Mouse (Mus musculus): Measurements from ENCODE around the gene L2hgdh. TPM values are rescaled to one million over a fixed set of nuclear protein-coding genes. Genes with fewer than 3 reads are reported as not detected.

L2hgdh gene
- polyA plus RNA-seq (2016; fragmentation: Nextera tagmentation; extraction: Ambion mirVana), result 12.0 and 12.8 TPM in 2 replicates

GRCm38 (mm10) chr12:69724711-69725460 lies at the start of gene L2hgdh, which contains the start of gene Atp5s:
Gene L2hgdh, minus strand, starts transcription at chr12:69724873.
Gene Atp5s, plus strand, starts transcription at chr12:69724950.
- WGBS, result under 1% methylated on average over 60 of the region's 60 CpGs
- ATAC-seq (ENCODE audit: low FRiP score, low read depth), result peak; percentile 98
- Histone ChIP-seq H3K4me2 (replicated peaks) (peak within 1 kb of the TSS; percentile 92), H3K4me3 (peak within 1 kb of the TSS; percentile 68), H3K27ac (peak within 1 kb of the TSS; percentile 50; the same call in 1 of the 2 replicates), H3K4me1 (peaks cover 14% of the 10 kb centered on the region), H3K9me3 (peaks cover 1% of the 10 kb centered on the region; the same call in 1 of the 2 replicates), H3K36me3 (peaks cover 1% of the 10 kb centered on the region), H3K27me3 (replicated peaks) (no peaks in the 10 kb centered on the region), H3K9ac (peak within 1 kb of the TSS; percentile 69)

GRCm38 (mm10) chr12:69768841-69769240 lies 44.2 kb upstream of the L2hgdh start:
- H3K9me3 ChIP-seq, result no peaks in the 10 kb centered on the region
- H3K9ac ChIP-seq, result no peak overlapping the region
- no peaks in the 10 kb centered on the region for H3K27me3 ChIP-seq (replicated peaks)
- H3K27ac ChIP-seq, result no peak overlapping the region
- no peak overlapping the region for H3K4me2 ChIP-seq (replicated peaks)
- WGBS, result 88% methylated on average over 2 of the region's 2 CpGs
- no peaks in the 10 kb centered on the region for H3K36me3 ChIP-seq
- peaks cover 22% of the 10 kb centered on the region for H3K4me1 ChIP-seq
- ATAC-seq (ENCODE audit: low FRiP score, low read depth), result no peak
- no peak overlapping the region for H3K4me3 ChIP-seq

- H3K4me3 ChIP-seq, result no peak overlapping the region
- WGBS, result 50% methylated on average over 9 of the region's 9 CpGs
- no peaks in the 10 kb centered on the region for H3K27me3 ChIP-seq (replicated peaks)
- no peaks in the 10 kb centered on the region for H3K36me3 ChIP-seq
- H3K27ac ChIP-seq, result no peak overlapping the region
- no peaks in the 10 kb centered on the region for H3K9me3 ChIP-seq
- H3K9ac ChIP-seq, result no peak overlapping the region
- H3K4me2 ChIP-seq (replicated peaks), result no peak overlapping the region
- H3K4me1 ChIP-seq, result peaks cover 22% of the 10 kb centered on the region
- ATAC-seq (ENCODE audit: low FRiP score, low read depth), result 0 out of 2 replicates have a peak, but pooled peaks have one; percentile 57
These were observed 43.0 kb upstream of the L2hgdh start for GRCm38 (mm10) chr12:69767476-69768258.

- Histone ChIP-seq H3K9ac (no peak overlapping the region), H3K4me2 (replicated peaks) (no peak overlapping the region), H3K4me3 (no peak overlapping the region), H3K27me3 (replicated peaks) (no peaks in the 10 kb centered on the region), H3K27ac (no peak overlapping the region), H3K4me1 (peaks cover 22% of the 10 kb centered on the region), H3K9me3 (no peaks in the 10 kb centered on the region), H3K36me3 (no peaks in the 10 kb centered on the region)
- WGBS, result 69% methylated on average over 10 of the region's 10 CpGs
- ATAC-seq (ENCODE audit: low FRiP score, low read depth), result no peak
These were observed 41.7 kb upstream of the L2hgdh start for GRCm38 (mm10) chr12:69766185-69766904.

GRCm38 (mm10) chr12:69765543-69765942 lies 40.9 kb upstream of the L2hgdh start:
- ATAC-seq (ENCODE audit: low FRiP score, low read depth), result peak; percentile 6; the same call in 1 of the 2 replicates
- H3K27me3 ChIP-seq (replicated peaks), result no peaks in the 10 kb centered on the region
- H3K9ac ChIP-seq, result no peak overlapping the region
- H3K9me3 ChIP-seq, result no peaks in the 10 kb centered on the region
- H3K36me3 ChIP-seq, result no peaks in the 10 kb centered on the region
- no peak overlapping the region for H3K27ac ChIP-seq
- no peak overlapping the region for H3K4me3 ChIP-seq
- H3K4me2 ChIP-seq (replicated peaks), result no peak overlapping the region
- peaks cover 22% of the 10 kb centered on the region for H3K4me1 ChIP-seq
- WGBS, result 65% methylated on average over 9 of the region's 9 CpGs

GRCm38 (mm10) chr12:69761603-69762002 lies 36.9 kb upstream of the L2hgdh start:
- H3K4me3 ChIP-seq, result no peak overlapping the region
- H3K9me3 ChIP-seq, result no peaks in the 10 kb centered on the region

GRCm38 (mm10) chr12:69760743-69761406 lies 36.2 kb upstream of the L2hgdh start:
- H3K4me2 ChIP-seq (replicated peaks), result no peak overlapping the region
- no peak overlapping the region for H3K4me3 ChIP-seq
- H3K9me3 ChIP-seq, result no peaks in the 10 kb centered on the region
- H3K9ac ChIP-seq, result no peak overlapping the region
- H3K27me3 ChIP-seq (replicated peaks), result no peaks in the 10 kb centered on the region
- ATAC-seq (ENCODE audit: low FRiP score, low read depth), result no peak
- 88% methylated on average over 20 of the region's 20 CpGs for WGBS
- H3K36me3 ChIP-seq, result no peaks in the 10 kb centered on the region
- peaks cover 19% of the 10 kb centered on the region for H3K4me1 ChIP-seq
- no peak overlapping the region for H3K27ac ChIP-seq

More at GRCm38 (mm10) chr12:69761603-69762002, 36.9 kb upstream of the L2hgdh start:
- no peak overlapping the region for H3K9ac ChIP-seq
- H3K4me1 ChIP-seq, result peaks cover 27% of the 10 kb centered on the region
- ATAC-seq (ENCODE audit: low FRiP score, low read depth), result no peak
- no peak overlapping the region for H3K4me2 ChIP-seq (replicated peaks)
- no peaks in the 10 kb centered on the region for H3K36me3 ChIP-seq
- 75% methylated on average over 2 of the region's 2 CpGs for WGBS
- no peak overlapping the region for H3K27ac ChIP-seq
- H3K27me3 ChIP-seq (replicated peaks), result no peaks in the 10 kb centered on the region

- Histone ChIP-seq H3K9ac (no peak overlapping the region), H3K9me3 (no peaks in the 10 kb centered on the region), H3K27me3 (replicated peaks) (no peaks in the 10 kb centered on the region), H3K4me3 (no peak overlapping the region), H3K27ac (no peak overlapping the region), H3K4me1 (peaks cover 15% of the 10 kb centered on the region), H3K4me2 (replicated peaks) (no peak overlapping the region), H3K36me3 (no peaks in the 10 kb centered on the region)
- no peak for ATAC-seq (ENCODE audit: low FRiP score, low read depth)
- 52% methylated on average over 6 of the region's 6 CpGs for WGBS
These were observed 35.3 kb upstream of the L2hgdh start for GRCm38 (mm10) chr12:69760014-69760413.

GRCm38 (mm10) chr12:69759267-69759885 lies 34.7 kb upstream of the L2hgdh start:
- Histone ChIP-seq H3K27ac (no peak overlapping the region), H3K36me3 (no peaks in the 10 kb centered on the region), H3K9me3 (no peaks in the 10 kb centered on the region), H3K4me2 (replicated peaks) (no peak overlapping the region), H3K9ac (no peak overlapping the region), H3K4me1 (peaks cover 15% of the 10 kb centered on the region), H3K4me3 (no peak overlapping the region), H3K27me3 (replicated peaks) (no peaks in the 10 kb centered on the region)
- 44% methylated on average over 7 of the region's 7 CpGs for WGBS
- peak; percentile 43; the same call in 1 of the 2 replicates for ATAC-seq (ENCODE audit: low FRiP score, low read depth)

GRCm38 (mm10) chr12:69758221-69759185 lies 33.8 kb upstream of the L2hgdh start:
- H3K4me3 ChIP-seq, result peak overlapping the region; percentile 5; the same call in 1 of the 2 replicates
- no peak overlapping the region for H3K27ac ChIP-seq
- peak; percentile 55; the same call in 1 of the 2 replicates for ATAC-seq (ENCODE audit: low FRiP score, low read depth)
- no peaks in the 10 kb centered on the region for H3K36me3 ChIP-seq
- WGBS, result 12% methylated on average over 22 of the region's 22 CpGs
- peaks cover 15% of the 10 kb centered on the region for H3K4me1 ChIP-seq
- H3K4me2 ChIP-seq (replicated peaks), result peak overlapping the region; percentile 57
- H3K9me3 ChIP-seq, result no peaks in the 10 kb centered on the region
- H3K9ac ChIP-seq, result 0 out of 2 replicates have a peak overlapping the region, but pooled peaks have one; percentile 29
- no peaks in the 10 kb centered on the region for H3K27me3 ChIP-seq (replicated peaks)
